8 mouse cellular contexts compared by ENCODE assay signal in genomic region chr11:116532262-116532809, GRCm38 (mm10). TPM values are rescaled to one million over a fixed set of nuclear protein-coding genes. Genes with fewer than 3 reads are reported as not detected.
DNase-seq lines count a peak whose midpoint lies in the region; ATAC-seq and TF ChIP-seq lines count a peak whose summit lies in the region.

No protein-coding gene starts in this region.

- 0 out of 2 replicates have a peak, but pooled peaks cover 3% of the 10 kb centered on the region for H3K36me3 ChIP-seq in hindbrain, postnatal 0 days (ENCODE audit: insufficient read depth, low read length)
- peaks cover 6% of the 10 kb centered on the region for H3K36me3 ChIP-seq in liver, embryonic 16.5 days (ENCODE audit: control insufficient read depth, insufficient read depth)

- TF ChIP-seq POLR2A in embryonic fibroblast, embryonic 13.5 days (IDR thresholded peaks at IDR 0.05; ENCODE audit: low read depth, low read length) = peak; percentile 75
- no peak for TF ChIP-seq POLR2A in olfactory bulb, adult 2 months (IDR thresholded peaks at IDR 0.05; ENCODE audit: insufficient read depth, low read depth, low read length)

- intact Hi-C loops in left cerebral cortex, adult 2 months (cut with DNase I) = loop anchor here (2.0 kb wide), 1 partner anchor 42 kb away; no protein-coding TSS in a partner anchor
- intact Hi-C loops in left cerebral cortex, postnatal 10 days (cut with DNase I) = loop anchor here (5.0 kb wide), 1 partner anchor 35 kb away; no protein-coding TSS in a partner anchor

- H3K4me3 ChIP-seq in left cerebral cortex, adult 2 months = peak overlapping the region; percentile 48
- peak overlapping the region; percentile 50 for H3K4me3 ChIP-seq in embryonic fibroblast, embryonic 13.5 days (ENCODE audit: insufficient read depth, low read length)
- peak overlapping the region; percentile 46 for H3K4me3 ChIP-seq in hindbrain, postnatal 0 days (ENCODE audit: low read length)
- peak overlapping the region; percentile 81 for H3K4me3 ChIP-seq in liver, embryonic 16.5 days (ENCODE audit: low read depth, low read length)
- peak overlapping the region; percentile 47 for H3K4me3 ChIP-seq in olfactory bulb, adult 2 months (ENCODE audit: insufficient read depth, low read depth, low read length)

- DNase-seq in left cerebral cortex, adult 2 months (ENCODE audit: extremely low spot score in 1 of 2, low spot score in 2 of 2) = peak in 1 of 2 experiments; percentile 26
- no peak for DNase-seq in left cerebral cortex, postnatal 10 days (ENCODE audit: extremely low spot score in 1 of 2, low spot score in 2 of 2)
- DNase-seq in hindbrain, postnatal 0 days (ENCODE audit: low spot score) = no peak
- no peak for DNase-seq in frontal cortex, postnatal 36 days (ENCODE audit: low spot score in 2 of 2)
- DNase-seq in left cerebral cortex, adult 8-10 months (ENCODE audit: low spot score in 2 of 2) = no peak

- H3K27ac ChIP-seq in left cerebral cortex, adult 2 months = no peak overlapping the region
- peak overlapping the region; percentile 42 for H3K27ac ChIP-seq in embryonic fibroblast, embryonic 13.5 days (ENCODE audit: insufficient read depth, low read length)
- H3K27ac ChIP-seq in hindbrain, postnatal 0 days = no peak overlapping the region
- H3K27ac ChIP-seq in liver, embryonic 16.5 days (ENCODE audit: low read length) = peak overlapping the region; percentile 99
- H3K27ac ChIP-seq in olfactory bulb, adult 2 months (ENCODE audit: insufficient read depth, low read depth, low read length) = no peak overlapping the region

- no peak for TF ChIP-seq CTCF in left cerebral cortex, adult 2 months (IDR thresholded peaks at IDR 0.05)
- TF ChIP-seq CTCF in embryonic fibroblast, embryonic 13.5 days (IDR thresholded peaks at IDR 0.05; ENCODE audit: borderline replicate concordance, insufficient read depth, low read length) = no peak
- no peak for TF ChIP-seq CTCF in hindbrain, postnatal 0 days (IDR thresholded peaks at IDR 0.05; ENCODE audit: low read depth)
- TF ChIP-seq CTCF in olfactory bulb, adult 2 months (IDR thresholded peaks at IDR 0.05; ENCODE audit: insufficient read depth, low read depth, low read length) = no peak

- H3K9me3 ChIP-seq in hindbrain, postnatal 0 days (ENCODE audit: low read length) = no peaks in the 10 kb centered on the region
- H3K9me3 ChIP-seq in liver, embryonic 16.5 days (replicated peaks; ENCODE audit: control insufficient read depth, low read length) = no peaks in the 10 kb centered on the region

- H3K9ac ChIP-seq in hindbrain, postnatal 0 days (replicated peaks; ENCODE audit: low read length) = peak overlapping the region; percentile 47
- H3K9ac ChIP-seq in liver, embryonic 16.5 days (ENCODE audit: low read depth, low read length) = peak overlapping the region; percentile 96

- no peak for ATAC-seq in hindbrain, postnatal 0 days
- 0 out of 2 replicates have a peak, but pooled peaks have one; percentile 2 for ATAC-seq in liver, embryonic 16.5 days (ENCODE audit: low read depth)

- peak overlapping the region; percentile 86 for H3K4me2 ChIP-seq in hindbrain, postnatal 0 days (ENCODE audit: low read depth, low read length)
- peak overlapping the region; percentile 98 for H3K4me2 ChIP-seq in liver, embryonic 16.5 days (ENCODE audit: low read depth, low read length)

- no peaks in the 10 kb centered on the region for H3K4me1 ChIP-seq in embryonic fibroblast, embryonic 13.5 days (ENCODE audit: control insufficient read depth, insufficient read depth, low read length)
- peaks cover 36% of the 10 kb centered on the region for H3K4me1 ChIP-seq in hindbrain, postnatal 0 days (ENCODE audit: insufficient read depth, low read length)
- H3K4me1 ChIP-seq in liver, embryonic 16.5 days (ENCODE audit: control insufficient read depth, low read depth, low read length) = peaks cover 64% of the 10 kb centered on the region
- H3K4me1 ChIP-seq in olfactory bulb, adult 2 months (ENCODE audit: control insufficient read depth, insufficient read depth, low read length) = peaks cover 34% of the 10 kb centered on the region

- WGBS in hindbrain, postnatal 0 days = under 1% methylated on average over 30 of the region's 30 CpGs
- under 1% methylated on average over 30 of the region's 30 CpGs for WGBS in liver, embryonic 16.5 days (ENCODE audit: insufficient replicate concordance)
- WGBS in olfactory bulb, adult 2 months = under 1% methylated on average over 30 of the region's 30 CpGs

- H3K27me3 ChIP-seq in hindbrain, postnatal 0 days (ENCODE audit: insufficient read depth, low read length) = peaks cover 34% of the 10 kb centered on the region
- peaks cover 35% of the 10 kb centered on the region for H3K27me3 ChIP-seq in liver, embryonic 16.5 days (ENCODE audit: control insufficient read depth, insufficient read depth, low read depth, low read length)

RNA-seq across cellular contexts. Expression of gene Sphk1, which starts 1.6 kb away (rescaled TPM):
- total RNA-seq in left cerebral cortex, adult 2 months (2021) = 1 to 10 TPM; 6.1 to 6.8 TPM
- total RNA-seq in left cerebral cortex, postnatal 10 days (2021) = 1 to 10 TPM; 4.3 to 5.2 TPM
- polyA plus RNA-seq in embryonic fibroblast, embryonic 13.5 days (2011; ENCODE audit: insufficient read length, low read depth, missing spikeins) = 8.7 and 11.2 TPM in 2 replicates
- 25.5 and 29.7 TPM in 2 replicates for total RNA-seq in hindbrain, postnatal 0 days (2014; rRNA removed)
- polyA plus RNA-seq in hindbrain, postnatal 0 days (2015; fragmentation: Nextera tagmentation; extraction: Ambion mirVana) = 17.9 and 20.4 TPM in 2 replicates
- 23.7 and 24.3 TPM in 2 replicates for polyA plus RNA-seq in liver, embryonic 16.5 days (2015; fragmentation: Nextera tagmentation; extraction: Ambion mirVana)
- not detected in 2 replicates for polyA plus RNA-seq in olfactory bulb, adult 2 months (2012; ENCODE audit: insufficient read depth, insufficient read length, low replicate concordance, missing spikeins)
- 1 to 10 TPM; 5.6 to 7.2 (median 6.3) TPM for total RNA-seq in left cerebral cortex, adult 8-10 months (2022)

RNA-seq across cellular contexts. Expression of gene Prpsap1, which starts 38.3 kb away (rescaled TPM):
- total RNA-seq in left cerebral cortex, adult 2 months (2021) = 10 to 100 TPM; 78.3 to 85.6 TPM
- 10 to 100 TPM; 85.1 to 87.6 TPM for total RNA-seq in left cerebral cortex, postnatal 10 days (2021)
- 103 and 112 TPM in 2 replicates for polyA plus RNA-seq in embryonic fibroblast, embryonic 13.5 days (2011; ENCODE audit: insufficient read length, low read depth, missing spikeins)
- total RNA-seq in hindbrain, postnatal 0 days (2014; rRNA removed) = 99.7 and 105 TPM in 2 replicates
- 148 and 150 TPM in 2 replicates for polyA plus RNA-seq in hindbrain, postnatal 0 days (2015; fragmentation: Nextera tagmentation; extraction: Ambion mirVana)
- 47.6 and 47.9 TPM in 2 replicates for polyA plus RNA-seq in liver, embryonic 16.5 days (2015; fragmentation: Nextera tagmentation; extraction: Ambion mirVana)
- polyA plus RNA-seq in olfactory bulb, adult 2 months (2012; ENCODE audit: insufficient read depth, insufficient read length, low replicate concordance, missing spikeins) = not detected in 2 replicates
- 10 to 100 TPM; 67.8 to 78.4 (median 74.9) TPM for total RNA-seq in left cerebral cortex, adult 8-10 months (2022)

RNA-seq across cellular contexts. Expression of gene Ube2o, which starts 48.9 kb away (rescaled TPM):
- 100 to 1,000 TPM; 123 to 125 TPM for total RNA-seq in left cerebral cortex, adult 2 months (2021)
- 100 to 1,000 TPM; 136 to 140 TPM for total RNA-seq in left cerebral cortex, postnatal 10 days (2021)
- polyA plus RNA-seq in embryonic fibroblast, embryonic 13.5 days (2011; ENCODE audit: insufficient read length, low read depth, missing spikeins) = 29.8 and 36.3 TPM in 2 replicates
- 101 and 112 TPM in 2 replicates for total RNA-seq in hindbrain, postnatal 0 days (2014; rRNA removed)
- polyA plus RNA-seq in hindbrain, postnatal 0 days (2015; fragmentation: Nextera tagmentation; extraction: Ambion mirVana) = 31.3 and 31.9 TPM in 2 replicates
- 15.1 and 18.1 TPM in 2 replicates for polyA plus RNA-seq in liver, embryonic 16.5 days (2015; fragmentation: Nextera tagmentation; extraction: Ambion mirVana)
- not detected in 2 replicates for polyA plus RNA-seq in olfactory bulb, adult 2 months (2012; ENCODE audit: insufficient read depth, insufficient read length, low replicate concordance, missing spikeins)
- 100 to 1,000 TPM; 115 to 119 (median 117) TPM for total RNA-seq in left cerebral cortex, adult 8-10 months (2022)

RNA-seq across cellular contexts. Expression of gene Aanat, which starts 53.9 kb away (rescaled TPM):
- 1 to 10 TPM; 1.3 to 2.2 TPM for total RNA-seq in left cerebral cortex, adult 2 months (2021)
- 1 to 10 TPM; 1.0 to 1.6 TPM for total RNA-seq in left cerebral cortex, postnatal 10 days (2021)
- not detected in 2 replicates for polyA plus RNA-seq in embryonic fibroblast, embryonic 13.5 days (2011; ENCODE audit: insufficient read length, low read depth, missing spikeins)
- total RNA-seq in hindbrain, postnatal 0 days (2014; rRNA removed) = 0.68 TPM in 1 of 2 replicates, not detected in the other
- polyA plus RNA-seq in hindbrain, postnatal 0 days (2015; fragmentation: Nextera tagmentation; extraction: Ambion mirVana) = 0.46 and 0.81 TPM in 2 replicates
- not detected in 2 replicates for polyA plus RNA-seq in liver, embryonic 16.5 days (2015; fragmentation: Nextera tagmentation; extraction: Ambion mirVana)
- not detected in 2 replicates for polyA plus RNA-seq in olfactory bulb, adult 2 months (2012; ENCODE audit: insufficient read depth, insufficient read length, low replicate concordance, missing spikeins)
- 1 to 10 TPM in 1 of 4 experiments, under 1 TPM in 3; 0.57 to 3.2 (median 0.84) TPM for total RNA-seq in left cerebral cortex, adult 8-10 months (2022)

Comparison
In these comparisons a context has a peak if more than half of its experiments do, and no peak if none do; other contexts are left out.
1. H3K27ac ChIP-seq: peak in embryonic fibroblast, embryonic 13.5 days (single experiment) and liver, embryonic 16.5 days (single experiment); none in left cerebral cortex, adult 2 months (single experiment), hindbrain, postnatal 0 days (single experiment) and olfactory bulb, adult 2 months (single experiment).
2. Peak in every context shown above with its lines, with median percentiles within 50 percentile points of each other: H3K4me3 ChIP-seq.